Comparison of ENCODE assay signal across 8 mouse cellular contexts in genomic region chr4:44973450-44973849, GRCm38 (mm10). TPM values are rescaled to one million over a fixed set of nuclear protein-coding genes. Genes with fewer than 3 reads are reported as not detected.
DNase-seq lines count a peak whose midpoint lies in the region; ATAC-seq lines count a peak whose summit lies in the region.

No protein-coding gene starts in this region.

- 14% methylated on average over 9 of the region's 9 CpGs for WGBS in forebrain, embryonic 10.5 days
- WGBS in heart, embryonic 14.5 days: 13% methylated on average over 9 of the region's 9 CpGs
- WGBS in liver, embryonic 11.5 days: 10% methylated on average over 9 of the region's 9 CpGs
- WGBS in stomach, embryonic 14.5 days: 13% methylated on average over 9 of the region's 9 CpGs

- H3K4me1 ChIP-seq in forebrain, embryonic 10.5 days: peaks cover 14% of the 10 kb centered on the region
- peaks cover 4 to 6% of the 10 kb centered on the region in 2 experiments; a peak in 3 of 4 replicates for H3K4me1 ChIP-seq in heart, embryonic 14.5 days (ENCODE audit: control insufficient read depth in 2 of 2, insufficient read depth in 2 of 2, low read length in 2 of 2)
- peaks cover 5% of the 10 kb centered on the region; the same call in 1 of the 2 replicates for H3K4me1 ChIP-seq in liver, embryonic 11.5 days (replicated peaks; ENCODE audit: control insufficient read depth, insufficient read depth, low read length)
- 0 out of 2 replicates have a peak, but pooled peaks cover 3% of the 10 kb centered on the region for H3K4me1 ChIP-seq in stomach, embryonic 14.5 days (ENCODE audit: control insufficient read depth, insufficient read depth, low read length)

- no peaks in the 10 kb centered on the region for H3K36me3 ChIP-seq in forebrain, embryonic 10.5 days (replicated peaks)
- H3K36me3 ChIP-seq in heart, embryonic 14.5 days (ENCODE audit: control insufficient read depth, insufficient read depth, low read length): no peaks in the 10 kb centered on the region
- no peaks in the 10 kb centered on the region for H3K36me3 ChIP-seq in liver, embryonic 11.5 days (ENCODE audit: control insufficient read depth, insufficient read depth, low read length)
- H3K36me3 ChIP-seq in stomach, embryonic 14.5 days (ENCODE audit: control insufficient read depth, insufficient read depth, low read length): no peaks in the 10 kb centered on the region

- no peaks in the 10 kb centered on the region for H3K27me3 ChIP-seq in forebrain, embryonic 10.5 days (ENCODE audit: poor library complexity, severe bottlenecking)
- no peaks in the 10 kb centered on the region for H3K27me3 ChIP-seq in heart, embryonic 14.5 days (ENCODE audit: control insufficient read depth, insufficient read depth, low read length)
- no peaks in the 10 kb centered on the region for H3K27me3 ChIP-seq in liver, embryonic 11.5 days (replicated peaks; ENCODE audit: control insufficient read depth, insufficient read depth, low read length)
- H3K27me3 ChIP-seq in stomach, embryonic 14.5 days (ENCODE audit: control insufficient read depth, insufficient read depth, low read length): no peaks in the 10 kb centered on the region

- peak overlapping the region; percentile 9; the same call in 1 of the 2 replicates for H3K9ac ChIP-seq in heart, embryonic 14.5 days (ENCODE audit: low read length)
- 0 out of 2 replicates have a peak overlapping the region, but pooled peaks have one; percentile 14 for H3K9ac ChIP-seq in liver, embryonic 11.5 days (ENCODE audit: low read depth, low read length)
- no peak overlapping the region for H3K9ac ChIP-seq in stomach, embryonic 14.5 days (replicated peaks; ENCODE audit: low read depth, low read length)

- ATAC-seq in heart, embryonic 14.5 days (ENCODE audit: insufficient number of reproducible peaks, insufficient read depth, low FRiP score, low read depth): no peak
- ATAC-seq in liver, embryonic 11.5 days (replicated peaks; ENCODE audit: low FRiP score): peak; percentile 71
- peak; percentile 60 for ATAC-seq in stomach, embryonic 14.5 days (ENCODE audit: insufficient number of reproducible peaks, insufficient read depth, low FRiP score, low read depth)

- H3K27ac ChIP-seq in forebrain, embryonic 10.5 days: peak overlapping the region; percentile 68
- H3K27ac ChIP-seq in heart, embryonic 14.5 days (replicated peaks in 1 of 2; ENCODE audit: control insufficient read depth in 1 of 2, insufficient read depth in 1 of 2, low read depth in 2 of 2, low read length in 2 of 2): no peak overlapping the region
- no peak overlapping the region for H3K27ac ChIP-seq in liver, embryonic 11.5 days (ENCODE audit: low read depth, low read length)
- no peak overlapping the region for H3K27ac ChIP-seq in stomach, embryonic 14.5 days (ENCODE audit: low read length)

- DNase-seq in CD8-positive naive resting alpha-beta T cell, adult 2 months (ENCODE audit: low read depth in 2 of 2, low spot score in 2 of 2): peak; percentile 89 to 93
- peak; percentile 88 for DNase-seq in c-Kit-positive CD71-negative TER-119-negative erythroid progenitor cells, embryonic 14.5 days (ENCODE audit: low read depth)
- peak; percentile 82 for DNase-seq in forebrain, embryonic 10.5 days (ENCODE audit: extremely low spot score, low spot score)
- DNase-seq in kidney, postnatal 10 days: peak; percentile 92
- peak; percentile 85 for DNase-seq in liver, embryonic 11.5 days (ENCODE audit: low spot score)
- DNase-seq in naive thymus-derived CD4-positive, alpha-beta T cell, adult 2 months (ENCODE audit: low read depth): peak; percentile 95

- H3K9me3 ChIP-seq in forebrain, embryonic 10.5 days: no peaks in the 10 kb centered on the region
- no peaks in the 10 kb centered on the region for H3K9me3 ChIP-seq in heart, embryonic 14.5 days (ENCODE audit: control insufficient read depth, low read length)
- H3K9me3 ChIP-seq in liver, embryonic 11.5 days (ENCODE audit: control insufficient read depth, low read length): no peaks in the 10 kb centered on the region
- no peaks in the 10 kb centered on the region for H3K9me3 ChIP-seq in stomach, embryonic 14.5 days (ENCODE audit: control insufficient read depth, low read depth, low read length)

- H3K4me2 ChIP-seq in heart, embryonic 14.5 days (ENCODE audit: low read length): peak overlapping the region; percentile 54
- peak overlapping the region; percentile 59 for H3K4me2 ChIP-seq in liver, embryonic 11.5 days
- peak overlapping the region; percentile 36; the same call in 1 of the 2 replicates for H3K4me2 ChIP-seq in stomach, embryonic 14.5 days (replicated peaks; ENCODE audit: low read depth, low read length)

- peak overlapping the region; percentile 34 for H3K4me3 ChIP-seq in forebrain, embryonic 10.5 days
- H3K4me3 ChIP-seq in heart, embryonic 14.5 days (ENCODE audit: control insufficient read depth in 1 of 2, insufficient read depth in 1 of 2, low read depth in 1 of 2, low read length in 2 of 2): peak overlapping the region; percentile 13 to 36; a peak in 3 of 4 replicates
- peak overlapping the region; percentile 7; the same call in 1 of the 2 replicates for H3K4me3 ChIP-seq in liver, embryonic 11.5 days (ENCODE audit: low read depth, low read length)
- H3K4me3 ChIP-seq in stomach, embryonic 14.5 days (ENCODE audit: low read depth, low read length): no peak overlapping the region

RNA-seq across cellular contexts. Expression of gene Grhpr, which starts 7.7 kb away (rescaled TPM):
- polyA plus RNA-seq in forebrain, embryonic 10.5 days (2016; fragmentation: Nextera tagmentation; extraction: Ambion mirVana): 65.4 and 73.4 TPM in 2 replicates
- 85.6 and 88.7 TPM in 2 replicates for polyA plus RNA-seq in heart, embryonic 14.5 days (2014; fragmentation: Nextera tagmentation; extraction: Ambion mirVana)
- 128 and 139 TPM in 2 replicates for polyA plus RNA-seq in liver, embryonic 11.5 days (2014; fragmentation: Nextera tagmentation; extraction: Ambion mirVana)
- polyA plus RNA-seq in stomach, embryonic 14.5 days (2014; fragmentation: Nextera tagmentation; extraction: Ambion mirVana): 48.0 and 55.8 TPM in 2 replicates

RNA-seq across cellular contexts. Expression of gene Zbtb5, which starts 38.8 kb away (rescaled TPM):
- polyA plus RNA-seq in forebrain, embryonic 10.5 days (2016; fragmentation: Nextera tagmentation; extraction: Ambion mirVana): 36.5 and 37.6 TPM in 2 replicates
- polyA plus RNA-seq in heart, embryonic 14.5 days (2014; fragmentation: Nextera tagmentation; extraction: Ambion mirVana): 17.2 and 17.6 TPM in 2 replicates
- 12.7 and 14.7 TPM in 2 replicates for polyA plus RNA-seq in liver, embryonic 11.5 days (2014; fragmentation: Nextera tagmentation; extraction: Ambion mirVana)
- polyA plus RNA-seq in stomach, embryonic 14.5 days (2014; fragmentation: Nextera tagmentation; extraction: Ambion mirVana): 25.4 and 25.6 TPM in 2 replicates

RNA-seq across cellular contexts. Expression of gene Polr1e, which starts 44.9 kb away (rescaled TPM):
- polyA plus RNA-seq in forebrain, embryonic 10.5 days (2016; fragmentation: Nextera tagmentation; extraction: Ambion mirVana): 64.8 and 71.4 TPM in 2 replicates
- 72.4 and 73.1 TPM in 2 replicates for polyA plus RNA-seq in heart, embryonic 14.5 days (2014; fragmentation: Nextera tagmentation; extraction: Ambion mirVana)
- polyA plus RNA-seq in liver, embryonic 11.5 days (2014; fragmentation: Nextera tagmentation; extraction: Ambion mirVana): 58.6 and 58.8 TPM in 2 replicates
- polyA plus RNA-seq in stomach, embryonic 14.5 days (2014; fragmentation: Nextera tagmentation; extraction: Ambion mirVana): 34.6 and 40.7 TPM in 2 replicates
